ENCODE assay signal across 18 mouse cellular contexts in genomic region chr8:117537751-117538150, GRCm38 (mm10). TPM values are rescaled to one million over a fixed set of nuclear protein-coding genes. Genes with fewer than 3 reads are reported as not detected.
DNase-seq lines count a peak whose midpoint lies in the region; ATAC-seq and TF ChIP-seq lines count a peak whose summit lies in the region.
"Had no signal": no experiment of that assay in that cellular context is flagged by ENCODE, and none has a peak within 500 bp of the region (broad histone marks: within the 10 kb centered on the region; RNA-seq: fewer than 3 reads in every experiment).

No protein-coding gene starts in this region.

- 62% methylated on average over 7 of the region's 7 CpGs for WGBS in kidney, embryonic 16.5 days
- WGBS in limb, embryonic 10.5 days = 59% methylated on average over 7 of the region's 7 CpGs

- H3K79me2 ChIP-seq in CH12.LX (replicated peaks; ENCODE audit: control insufficient read depth, extremely low read depth, insufficient read depth, poor library complexity, severe bottlenecking) = peaks cover 91% of the 10 kb centered on the region

- no peak overlapping the region for H3K4me3 ChIP-seq in kidney, embryonic 16.5 days (ENCODE audit: low read length)
- H3K4me3 ChIP-seq in CH12.LX (replicated peaks in 1 of 3; ENCODE audit: low read depth in 2 of 3, low read length in 2 of 3, poor library complexity in 1 of 3) = no peak overlapping the region
- no peak overlapping the region for H3K4me3 ChIP-seq in limb, embryonic 10.5 days
- H3K4me3 ChIP-seq: forebrain, embryonic 10.5 days; heart, embryonic 15.5 days; hindbrain, embryonic 12.5 days; midbrain, embryonic 12.5 days had no signal

- H3K36me3 ChIP-seq in kidney, embryonic 16.5 days (ENCODE audit: insufficient read depth, low read length) = no peaks in the 10 kb centered on the region
- peaks cover 32 to 71% of the 10 kb centered on the region in 2 experiments for H3K36me3 ChIP-seq in CH12.LX (replicated peaks in 1 of 2; ENCODE audit: control insufficient read depth in 1 of 2, insufficient read depth in 1 of 2, low read length in 1 of 2)
- no peaks in the 10 kb centered on the region for H3K36me3 ChIP-seq in limb, embryonic 10.5 days
- H3K36me3 ChIP-seq: forebrain, embryonic 10.5 days; heart, embryonic 15.5 days; hindbrain, embryonic 12.5 days; midbrain, embryonic 12.5 days had no signal

- dilution Hi-C loops in CH12.LX (cut with MboI; ENCODE audit: extremely low pct_ligation_motif_present, extremely low pct_unique_long_range_greater_than_20kb, low sequenced_read_pairs) = no loop called here

- no peak overlapping the region for H3K9ac ChIP-seq in kidney, embryonic 16.5 days (replicated peaks; ENCODE audit: low read length)
- H3K9ac ChIP-seq in CH12.LX (ENCODE audit: insufficient read depth, low read depth) = no peak overlapping the region
- H3K9ac ChIP-seq: heart, embryonic 15.5 days; hindbrain, embryonic 12.5 days; lung, embryonic 14.5 days; midbrain, embryonic 12.5 days had no signal

- H3K9me3 ChIP-seq in kidney, embryonic 16.5 days (ENCODE audit: low read length) = no peaks in the 10 kb centered on the region
- H3K9me3 ChIP-seq in CH12.LX (replicated peaks; ENCODE audit: low read length) = peaks cover 16% of the 10 kb centered on the region
- H3K9me3 ChIP-seq in limb, embryonic 10.5 days (replicated peaks) = no peaks in the 10 kb centered on the region
- H3K9me3 ChIP-seq: forebrain, embryonic 10.5 days; heart, embryonic 15.5 days; hindbrain, embryonic 12.5 days; midbrain, embryonic 12.5 days had no signal

- H3K4me2 ChIP-seq in kidney, embryonic 16.5 days (replicated peaks; ENCODE audit: low read depth, low read length) = no peak overlapping the region
- H3K4me2 ChIP-seq in CH12.LX (ENCODE audit: insufficient read depth, low read depth, poor library complexity, severe bottlenecking) = peak overlapping the region; percentile 19
- H3K4me2 ChIP-seq: heart, embryonic 15.5 days; hindbrain, embryonic 12.5 days; lung, embryonic 14.5 days; midbrain, embryonic 12.5 days had no signal

- H3K4me1 ChIP-seq in kidney, embryonic 16.5 days (ENCODE audit: insufficient read depth, low read length) = peaks cover 3% of the 10 kb centered on the region; the same call in 1 of the 2 replicates
- H3K4me1 ChIP-seq in CH12.LX (ENCODE audit: control insufficient read depth in 1 of 2, insufficient read depth in 2 of 2) = peaks cover 41 to 77% of the 10 kb centered on the region in 2 experiments
- H3K4me1 ChIP-seq in limb, embryonic 10.5 days = peaks cover 16% of the 10 kb centered on the region
- H3K4me1 ChIP-seq: hindbrain, embryonic 12.5 days; midbrain, embryonic 12.5 days had no signal

- ATAC-seq in kidney, embryonic 16.5 days (ENCODE audit: low FRiP score, low TSS enrichment) = no peak
- ATAC-seq in megakaryocyte, adult 5-6 weeks (ENCODE audit: poor library complexity, severe bottlenecking) = peak; percentile 68
- ATAC-seq: intestine, embryonic 16.5 days had no signal

- in situ Hi-C loops in CH12.LX (cut with MboI; ENCODE audit: low pct_ligation_motif_present, low pct_unique_long_range_greater_than_20kb, low sequenced_read_pairs) = loop anchor here (5.0 kb wide), 1 partner anchor 40 kb away; the partner anchor contains the start of gene Plcg2

- no peaks in the 10 kb centered on the region for H3K27me3 ChIP-seq in kidney, embryonic 16.5 days (ENCODE audit: insufficient read depth, low read length)
- H3K27me3 ChIP-seq in CH12.LX (replicated peaks) = no peaks in the 10 kb centered on the region
- no peaks in the 10 kb centered on the region for H3K27me3 ChIP-seq in limb, embryonic 10.5 days (ENCODE audit: low read depth, poor library complexity, severe bottlenecking)
- H3K27me3 ChIP-seq: heart, embryonic 15.5 days; hindbrain, embryonic 12.5 days; midbrain, embryonic 12.5 days had no signal

- intact Hi-C loops in left cerebral cortex, postnatal 36 days (cut with DNase I) = no loop called here

- no peak for TF ChIP-seq RAD21 in CH12.LX (IDR thresholded peaks at IDR 0.05; ENCODE audit: low read depth, low read length)

- no peak for DNase-seq in kidney, adult 8-10 months
- DNase-seq in CH12.LX (ENCODE audit: extremely low read depth) = no peak
- DNase-seq in limb, embryonic 10.5 days (ENCODE audit: low spot score) = no peak
- no peak for DNase-seq in left cerebral cortex, postnatal 36 days (ENCODE audit: low spot score in 2 of 2)
- no peak for DNase-seq in left cerebral cortex, adult 9 months (ENCODE audit: low spot score in 2 of 2)
- DNase-seq: cerebellum, adult 11-12 months; gastrocnemius, postnatal 36 days; kidney, postnatal 14 days; left cerebral cortex, postnatal 4 days; lung, embryonic 14.5 days; right cerebral cortex, postnatal 25 days had no signal

- no peak for TF ChIP-seq CTCF in CH12.LX (conservative IDR thresholded peaks at IDR 0.05 in 1 of 2, IDR thresholded peaks at IDR 0.05 in 1 of 2; ENCODE audit: low read depth in 2 of 2, low read length in 2 of 2)

- TF ChIP-seq EP300 in CH12.LX (IDR thresholded peaks at IDR 0.05; ENCODE audit: low read length) = no peak

- no peak for TF ChIP-seq POLR2A in CH12.LX (IDR thresholded peaks at IDR 0.05; ENCODE audit: low read depth, low read length)

- 0 out of 2 replicates have a peak overlapping the region, but pooled peaks have one; percentile 5 for H3K27ac ChIP-seq in kidney, embryonic 16.5 days (ENCODE audit: low read length)
- H3K27ac ChIP-seq in CH12.LX (ENCODE audit: insufficient read depth, low read depth) = peak overlapping the region; percentile 81
- H3K27ac ChIP-seq in limb, embryonic 10.5 days = peak overlapping the region; percentile 42; the same call in 1 of the 2 replicates
- H3K27ac ChIP-seq: forebrain, embryonic 10.5 days; heart, embryonic 15.5 days; hindbrain, embryonic 12.5 days; midbrain, embryonic 12.5 days had no signal

TF ChIP-seq in CH12.LX, 34 proteins besides CTCF, POLR2A, EP300 and RAD21:
- TF ChIP-seq USF2 (conservative IDR thresholded peaks at IDR 0.05; ENCODE audit: low read depth, low read length) (no peak), BHLHE40 (IDR thresholded peaks at IDR 0.05; ENCODE audit: low read depth, low read length) (no peak), MAFK (IDR thresholded peaks at IDR 0.05; ENCODE audit: insufficient replicate concordance, low read length) (no peak), IRF4 (IDR thresholded peaks at IDR 0.05; ENCODE audit: low read depth, low read length) (peak; percentile 17; the same call in 1 of the 2 replicates)
TF ChIP-seq in CH12.LX: peak in this region for 1.

RNA-seq across cellular contexts. Expression of gene Plcg2, which starts 39.7 kb away (rescaled TPM):
- 7.6 and 7.7 TPM in 2 replicates for polyA plus RNA-seq in kidney, embryonic 16.5 days (2015; fragmentation: Nextera tagmentation; extraction: Ambion mirVana)
- total RNA-seq in CH12.LX (2012; rRNA removed) (194 and 205 TPM in 2 replicates), CH12.LX (2014; rRNA removed) (129 and 139 TPM in 2 replicates)
- polyA plus RNA-seq in CH12.LX (2012; ENCODE audit: insufficient read length, low read depth) = 177 and 196 TPM in 2 replicates
- polyA plus RNA-seq in limb, embryonic 10.5 days (2016; fragmentation: Nextera tagmentation; extraction: Ambion mirVana) = 6.0 and 10.0 TPM in 2 replicates
- total RNA-seq in megakaryocyte, adult 5-6 weeks (2015) = 104 and 105 TPM in 2 replicates
- 164 and 180 TPM in 2 replicates for total RNA-seq in megakaryocyte, adult 5-6 weeks (2017)
- total RNA-seq in left cerebral cortex, postnatal 36 days (2021) = 1 to 10 TPM; 2.6 to 2.8 TPM

Comparison
In these comparisons a context has a peak if more than half of its experiments do, and no peak if none do; other contexts are left out.
1. H3K27ac ChIP-seq: peak in every context shown above with its lines; median percentile 81 in CH12.LX; 42 in limb, embryonic 10.5 days; 5 in kidney, embryonic 16.5 days.
2. RNA of gene Plcg2, which starts 39.7 kb away (total RNA-seq): 129 to 205 TPM in CH12.LX and 104 to 180 TPM in megakaryocyte, adult 5-6 weeks; 2.6 to 2.8 TPM in left cerebral cortex, postnatal 36 days; every median in the first group is over 10 times any median in the second.